10 mouse cellular contexts compared by ENCODE assay signal in the genomic region with DNA sequence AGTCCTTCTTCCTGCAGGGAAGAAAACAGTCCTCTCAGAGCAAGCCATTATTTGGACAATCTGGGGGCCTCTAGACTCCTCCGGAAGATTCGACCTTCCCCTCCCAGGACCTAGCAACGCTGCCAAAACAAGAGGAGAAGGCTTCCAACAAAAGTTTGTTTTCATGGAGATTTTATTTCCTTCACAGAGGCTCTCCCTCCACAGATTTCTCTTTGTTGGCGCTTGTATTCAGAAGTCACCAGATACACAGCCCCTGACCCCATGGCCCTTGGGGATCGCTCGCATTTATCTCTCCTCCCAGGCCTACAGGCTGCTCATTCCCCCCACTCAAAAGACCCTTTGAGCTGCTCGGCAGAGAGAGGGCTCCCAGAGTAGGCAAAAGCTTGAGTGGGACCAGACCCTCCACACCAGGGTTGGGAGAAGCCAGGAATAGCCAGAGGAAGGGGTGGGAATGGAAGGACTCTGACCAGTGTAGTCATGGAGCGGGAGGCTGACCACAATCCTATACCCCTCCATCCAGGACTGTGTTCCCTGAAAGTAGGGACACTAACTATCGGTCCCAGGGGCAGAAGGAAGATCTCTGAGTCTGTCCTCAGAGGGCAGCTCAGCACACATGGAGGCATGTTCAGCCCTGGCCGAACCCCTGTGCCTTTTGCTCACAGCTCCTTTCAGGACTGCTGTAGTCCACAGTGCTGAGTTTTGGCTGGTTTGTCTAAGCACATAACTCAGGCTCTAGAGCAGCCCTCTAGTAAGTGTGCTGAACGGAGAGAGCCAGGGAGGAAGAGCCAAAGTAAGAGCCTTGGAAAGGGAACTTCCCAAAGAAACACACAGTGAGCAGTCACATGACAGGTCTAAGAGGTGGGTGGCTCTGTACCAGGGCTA. TPM values are rescaled to one million over a fixed set of nuclear protein-coding genes. Genes with fewer than 3 reads are reported as not detected.
DNase-seq lines count a peak whose midpoint lies in the region; ATAC-seq and TF ChIP-seq lines count a peak whose summit lies in the region.
"Had no signal": no experiment of that assay in that cellular context is flagged by ENCODE, and none has a peak within 500 bp of the region (broad histone marks: within the 10 kb centered on the region; RNA-seq: fewer than 3 reads in every experiment).

No protein-coding gene starts in this region.

- peak overlapping the region; percentile 81 for H3K27ac ChIP-seq in gastrocnemius, adult 2 months
- H3K27ac ChIP-seq in heart, embryonic 14.5 days (replicated peaks in 1 of 2; ENCODE audit: control insufficient read depth in 1 of 2, insufficient read depth in 1 of 2, low read depth in 2 of 2, low read length in 2 of 2): peak overlapping the region; percentile 77 to 78
- peak overlapping the region; percentile 41; the same call in 1 of the 2 replicates for H3K27ac ChIP-seq in midbrain, embryonic 13.5 days
- H3K27ac ChIP-seq: liver, embryonic 14.5 days had no signal

- no peaks in the 10 kb centered on the region for H3K9me3 ChIP-seq in heart, embryonic 14.5 days (ENCODE audit: control insufficient read depth, low read length)
- no peaks in the 10 kb centered on the region for H3K9me3 ChIP-seq in midbrain, embryonic 13.5 days

- peaks cover 12 to 13% of the 10 kb centered on the region in 2 experiments for H3K4me1 ChIP-seq in heart, embryonic 14.5 days (ENCODE audit: control insufficient read depth in 2 of 2, insufficient read depth in 2 of 2, low read length in 2 of 2)
- peaks cover 38% of the 10 kb centered on the region for H3K4me1 ChIP-seq in midbrain, embryonic 13.5 days (replicated peaks)

- 45% methylated on average over 11 of the region's 11 CpGs for WGBS in heart, embryonic 14.5 days
- WGBS in midbrain, embryonic 13.5 days: 33% methylated on average over 11 of the region's 11 CpGs

- intact Hi-C loops in gastrocnemius, adult 2 months (cut with DNase I): no loop called here
- intact Hi-C loops in gastrocnemius, postnatal 36 days (cut with DNase I): loop anchor here (5.0 kb wide), 1 partner anchor 119 kb away; no protein-coding TSS in a partner anchor

- TF ChIP-seq CTCF in gastrocnemius, adult 2 months (IDR thresholded peaks at IDR 0.05): no peak

- H3K4me3 ChIP-seq in gastrocnemius, adult 2 months: 0 out of 2 replicates have a peak overlapping the region, but pooled peaks have one; percentile 5
- H3K4me3 ChIP-seq in heart, embryonic 14.5 days (ENCODE audit: control insufficient read depth in 1 of 2, insufficient read depth in 1 of 2, low read depth in 1 of 2, low read length in 2 of 2): no peak overlapping the region
- no peak overlapping the region for H3K4me3 ChIP-seq in midbrain, embryonic 13.5 days (replicated peaks)

- H3K27me3 ChIP-seq in heart, embryonic 14.5 days (ENCODE audit: control insufficient read depth, insufficient read depth, low read length): no peaks in the 10 kb centered on the region
- H3K27me3 ChIP-seq in midbrain, embryonic 13.5 days: no peaks in the 10 kb centered on the region

- no peak for DNase-seq in gastrocnemius, adult 2 months
- no peak for DNase-seq in gastrocnemius, postnatal 36 days
- DNase-seq in ZHBTc4 (ENCODE audit: low read depth, low spot score): peak; percentile 36
- no peak for DNase-seq in frontal cortex, adult 2 months (ENCODE audit: extremely low spot score in 1 of 2, low spot score in 1 of 2)
- no peak for DNase-seq in layer of hippocampus, adult 9-11 months
- no peak for DNase-seq in B cell, adult 2 months
- DNase-seq: cerebellum, adult 11 months had no signal

- ATAC-seq in heart, embryonic 14.5 days (ENCODE audit: insufficient number of reproducible peaks, insufficient read depth, low FRiP score, low read depth): peak; percentile 47
- peak; percentile 41 for ATAC-seq in midbrain, embryonic 13.5 days

- H3K36me3 ChIP-seq in heart, embryonic 14.5 days (ENCODE audit: control insufficient read depth, insufficient read depth, low read length): no peaks in the 10 kb centered on the region
- no peaks in the 10 kb centered on the region for H3K36me3 ChIP-seq in midbrain, embryonic 13.5 days

- no peak overlapping the region for H3K9ac ChIP-seq in heart, embryonic 14.5 days (ENCODE audit: low read length)
- no peak overlapping the region for H3K9ac ChIP-seq in midbrain, embryonic 13.5 days (replicated peaks)
- H3K9ac ChIP-seq: liver, embryonic 14.5 days had no signal

- no peak overlapping the region for H3K4me2 ChIP-seq in heart, embryonic 14.5 days (ENCODE audit: low read length)
- H3K4me2 ChIP-seq in midbrain, embryonic 13.5 days (replicated peaks): no peak overlapping the region

RNA-seq across cellular contexts. Expression of gene Pknox2, which starts 45.9 kb away (rescaled TPM):
- total RNA-seq in gastrocnemius, adult 2 months (2021): 10 to 100 TPM; 35.4 to 40.7 TPM
- 10 to 100 TPM; 31.1 to 43.3 TPM for total RNA-seq in gastrocnemius, postnatal 36 days (2021)
- polyA plus RNA-seq in heart, embryonic 14.5 days (2014; fragmentation: Nextera tagmentation; extraction: Ambion mirVana): 2.4 and 3.6 TPM in 2 replicates
- polyA plus RNA-seq in midbrain, embryonic 13.5 days (2015; fragmentation: Nextera tagmentation; extraction: Ambion mirVana): 30.1 and 33.1 TPM in 2 replicates
- polyA plus RNA-seq in frontal cortex, adult 2 months (2012; rRNA removed): 49.7 and 58.9 TPM in 2 replicates
